Comparison of ENCODE assay signal across 19 mouse cellular contexts in the genomic region with DNA sequence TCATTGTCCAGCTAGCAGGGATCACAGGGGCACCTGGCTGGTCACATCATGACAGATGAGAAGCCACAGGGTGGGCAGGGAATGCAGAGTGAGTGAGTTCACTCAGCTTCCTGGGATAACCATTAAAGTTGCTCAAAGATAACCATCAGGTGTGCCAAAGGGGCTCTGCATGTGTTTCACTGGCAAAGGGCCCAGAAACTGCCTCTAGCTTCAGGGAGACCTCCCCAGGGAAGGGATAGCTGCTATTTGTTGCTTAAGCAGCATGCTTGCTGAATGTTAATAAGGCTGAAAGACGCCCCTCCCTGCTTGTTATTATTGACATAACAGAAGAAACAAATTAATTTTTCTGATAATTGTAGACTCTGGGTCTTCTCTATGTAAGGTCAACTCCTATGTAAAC. TPM values are rescaled to one million over a fixed set of nuclear protein-coding genes. Genes with fewer than 3 reads are reported as not detected.
DNase-seq lines count a peak whose midpoint lies in the region; ATAC-seq and TF ChIP-seq lines count a peak whose summit lies in the region.
"Had no signal": no experiment of that assay in that cellular context is flagged by ENCODE, and none has a peak within 500 bp of the region (broad histone marks: within the 10 kb centered on the region; RNA-seq: fewer than 3 reads in every experiment).

No protein-coding gene starts in this region.

- peak overlapping the region; percentile 61 for H3K27ac ChIP-seq in forebrain, embryonic 12.5 days
- H3K27ac ChIP-seq in forebrain, embryonic 11.5 days (ENCODE audit: low read depth, low read length), result no peak overlapping the region
- peak overlapping the region; percentile 87 for H3K27ac ChIP-seq in midbrain, embryonic 10.5 days (replicated peaks)
- no peak overlapping the region for H3K27ac ChIP-seq in midbrain, embryonic 13.5 days
- no peak overlapping the region for H3K27ac ChIP-seq in hindbrain, postnatal 0 days
- H3K27ac ChIP-seq: embryonic facial prominence, embryonic 15.5 days; lung, embryonic 15.5 days; macrophage; neural tube, embryonic 12.5 days had no signal

- no peaks in the 10 kb centered on the region for H3K27me3 ChIP-seq in forebrain, embryonic 12.5 days
- no peaks in the 10 kb centered on the region for H3K27me3 ChIP-seq in forebrain, embryonic 11.5 days (ENCODE audit: control insufficient read depth, insufficient read depth, low read length)
- H3K27me3 ChIP-seq in midbrain, embryonic 10.5 days (ENCODE audit: low read depth, poor library complexity, severe bottlenecking), result no peaks in the 10 kb centered on the region
- H3K27me3 ChIP-seq in midbrain, embryonic 13.5 days, result no peaks in the 10 kb centered on the region
- no peaks in the 10 kb centered on the region for H3K27me3 ChIP-seq in hindbrain, postnatal 0 days (ENCODE audit: insufficient read depth, low read length)
- H3K27me3 ChIP-seq: embryonic facial prominence, embryonic 15.5 days; lung, embryonic 15.5 days; neural tube, embryonic 12.5 days had no signal

- no peak for ATAC-seq in forebrain, embryonic 12.5 days (ENCODE audit: low FRiP score)
- no peak for ATAC-seq in forebrain, embryonic 11.5 days (replicated peaks; ENCODE audit: low FRiP score)
- no peak for ATAC-seq in midbrain, embryonic 13.5 days
- ATAC-seq in hindbrain, postnatal 0 days, result no peak

- no peak overlapping the region for H3K4me3 ChIP-seq in forebrain, embryonic 12.5 days (replicated peaks)
- no peak overlapping the region for H3K4me3 ChIP-seq in forebrain, embryonic 11.5 days (ENCODE audit: low read depth, low read length)
- no peak overlapping the region for H3K4me3 ChIP-seq in midbrain, embryonic 10.5 days
- no peak overlapping the region for H3K4me3 ChIP-seq in midbrain, embryonic 13.5 days (replicated peaks)
- no peak overlapping the region for H3K4me3 ChIP-seq in hindbrain, postnatal 0 days (ENCODE audit: low read length)
- H3K4me3 ChIP-seq: embryonic facial prominence, embryonic 15.5 days; lung, embryonic 15.5 days; neural tube, embryonic 12.5 days had no signal

- TF ChIP-seq CTCF in hindbrain, postnatal 0 days (IDR thresholded peaks at IDR 0.05; ENCODE audit: low read depth), result no peak

- peaks cover 33% of the 10 kb centered on the region for H3K4me1 ChIP-seq in forebrain, embryonic 12.5 days
- peaks cover 25% of the 10 kb centered on the region for H3K4me1 ChIP-seq in forebrain, embryonic 11.5 days (replicated peaks; ENCODE audit: control insufficient read depth, insufficient read depth, low read length)
- H3K4me1 ChIP-seq in midbrain, embryonic 10.5 days, result peaks cover 50% of the 10 kb centered on the region
- H3K4me1 ChIP-seq in midbrain, embryonic 13.5 days (replicated peaks), result peaks cover 37% of the 10 kb centered on the region
- H3K4me1 ChIP-seq in hindbrain, postnatal 0 days (ENCODE audit: insufficient read depth, low read length), result peaks cover 9% of the 10 kb centered on the region; the same call in 1 of the 2 replicates

- DNase-seq in forebrain, embryonic 11.5 days (ENCODE audit: low spot score), result no peak
- no peak for DNase-seq in midbrain, embryonic 10.5 days (ENCODE audit: low spot score)
- peak; percentile 29 for DNase-seq in Muller cell, postnatal 12 days (ENCODE audit: inconsistent ontology term)
- DNase-seq in hindbrain, postnatal 0 days (ENCODE audit: low spot score), result peak; percentile 48
- DNase-seq in kidney, adult 9 months, result no peak
- DNase-seq: cerebellum, adult 8-10 months; gastrocnemius, postnatal 10 days; heart, adult 18-20 months; kidney, adult 18-20 months; kidney, postnatal 25 days; spleen, adult 18-20 months had no signal

- H3K4me2 ChIP-seq in forebrain, embryonic 12.5 days, result no peak overlapping the region
- H3K4me2 ChIP-seq in forebrain, embryonic 11.5 days (ENCODE audit: low read depth, low read length, severe bottlenecking), result no peak overlapping the region
- H3K4me2 ChIP-seq in midbrain, embryonic 13.5 days (replicated peaks), result no peak overlapping the region
- no peak overlapping the region for H3K4me2 ChIP-seq in hindbrain, postnatal 0 days (ENCODE audit: low read depth, low read length)
- H3K4me2 ChIP-seq: embryonic facial prominence, embryonic 15.5 days; lung, embryonic 15.5 days; neural tube, embryonic 12.5 days had no signal

- H3K9ac ChIP-seq in forebrain, embryonic 12.5 days, result no peak overlapping the region; the same call in 1 of the 2 replicates
- no peak overlapping the region for H3K9ac ChIP-seq in forebrain, embryonic 11.5 days (ENCODE audit: low read length)
- no peak overlapping the region for H3K9ac ChIP-seq in midbrain, embryonic 13.5 days (replicated peaks)
- H3K9ac ChIP-seq in hindbrain, postnatal 0 days (replicated peaks; ENCODE audit: low read length), result no peak overlapping the region
- H3K9ac ChIP-seq: embryonic facial prominence, embryonic 15.5 days; lung, embryonic 15.5 days; neural tube, embryonic 12.5 days had no signal

- H3K9me3 ChIP-seq in forebrain, embryonic 12.5 days, result no peaks in the 10 kb centered on the region
- no peaks in the 10 kb centered on the region for H3K9me3 ChIP-seq in forebrain, embryonic 11.5 days (ENCODE audit: control insufficient read depth, low read length)
- H3K9me3 ChIP-seq in midbrain, embryonic 10.5 days (replicated peaks), result no peaks in the 10 kb centered on the region
- no peaks in the 10 kb centered on the region for H3K9me3 ChIP-seq in midbrain, embryonic 13.5 days
- H3K9me3 ChIP-seq in hindbrain, postnatal 0 days (ENCODE audit: low read length), result no peaks in the 10 kb centered on the region
- H3K9me3 ChIP-seq: embryonic facial prominence, embryonic 15.5 days; lung, embryonic 15.5 days; neural tube, embryonic 12.5 days had no signal

- 76% methylated on average over 1 of the region's 1 CpGs for WGBS in forebrain, embryonic 12.5 days
- 75% methylated on average over 1 of the region's 1 CpGs for WGBS in forebrain, embryonic 11.5 days
- WGBS in midbrain, embryonic 10.5 days, result 80% methylated on average over 1 of the region's 1 CpGs
- WGBS in midbrain, embryonic 13.5 days, result 48% methylated on average over 1 of the region's 1 CpGs
- 48% methylated on average over 1 of the region's 1 CpGs for WGBS in hindbrain, postnatal 0 days

- peaks cover 12% of the 10 kb centered on the region for H3K36me3 ChIP-seq in forebrain, embryonic 12.5 days (replicated peaks)
- H3K36me3 ChIP-seq in forebrain, embryonic 11.5 days (ENCODE audit: control insufficient read depth, insufficient read depth, low read length), result no peaks in the 10 kb centered on the region; the same call in 1 of the 2 replicates
- peaks cover 29% of the 10 kb centered on the region for H3K36me3 ChIP-seq in midbrain, embryonic 10.5 days
- H3K36me3 ChIP-seq in midbrain, embryonic 13.5 days, result peaks cover 19% of the 10 kb centered on the region
- peaks cover 4% of the 10 kb centered on the region; the same call in 1 of the 2 replicates for H3K36me3 ChIP-seq in hindbrain, postnatal 0 days (ENCODE audit: insufficient read depth, low read length)

RNA-seq across cellular contexts. Expression of gene H1fx, which starts 10.4 kb away (rescaled TPM):
- 47.5 and 97.0 TPM in 2 replicates for polyA plus RNA-seq in forebrain, embryonic 12.5 days (2016; fragmentation: Nextera tagmentation; extraction: Ambion mirVana)
- polyA plus RNA-seq in forebrain, embryonic 11.5 days (2014; fragmentation: Nextera tagmentation; extraction: Ambion mirVana), result 144 and 158 TPM in 2 replicates
- polyA plus RNA-seq in midbrain, embryonic 10.5 days (2016; fragmentation: Nextera tagmentation; extraction: Ambion mirVana), result 20.3 and 22.1 TPM in 2 replicates
- 21.0 and 25.5 TPM in 2 replicates for polyA plus RNA-seq in midbrain, embryonic 13.5 days (2015; fragmentation: Nextera tagmentation; extraction: Ambion mirVana)
- 21.9 and 58.5 TPM in 2 replicates for total RNA-seq in hindbrain, postnatal 0 days (2014; rRNA removed)
- polyA plus RNA-seq in hindbrain, postnatal 0 days (2015; fragmentation: Nextera tagmentation; extraction: Ambion mirVana), result 56.3 and 61.3 TPM in 2 replicates
- total RNA-seq: liver, adult 2 months; monocyte, adult 5-6 weeks had no signal

RNA-seq across cellular contexts. Expression of gene Rab7, which starts 53.2 kb away (rescaled TPM):
- polyA plus RNA-seq in forebrain, embryonic 12.5 days (2016; fragmentation: Nextera tagmentation; extraction: Ambion mirVana), result 206 and 217 TPM in 2 replicates
- polyA plus RNA-seq in forebrain, embryonic 11.5 days (2014; fragmentation: Nextera tagmentation; extraction: Ambion mirVana), result 232 and 244 TPM in 2 replicates
- polyA plus RNA-seq in midbrain, embryonic 10.5 days (2016; fragmentation: Nextera tagmentation; extraction: Ambion mirVana), result 215 and 225 TPM in 2 replicates
- 271 and 287 TPM in 2 replicates for polyA plus RNA-seq in midbrain, embryonic 13.5 days (2015; fragmentation: Nextera tagmentation; extraction: Ambion mirVana)
- 88.3 and 90.0 TPM in 2 replicates for total RNA-seq in hindbrain, postnatal 0 days (2014; rRNA removed)
- 325 and 345 TPM in 2 replicates for polyA plus RNA-seq in hindbrain, postnatal 0 days (2015; fragmentation: Nextera tagmentation; extraction: Ambion mirVana)

Comparison
In these comparisons a context has a peak if more than half of its experiments do, and no peak if none do; other contexts are left out.
1. H3K27ac ChIP-seq: peak in forebrain, embryonic 12.5 days (single experiment) and midbrain, embryonic 10.5 days (single experiment); none in forebrain, embryonic 11.5 days (single experiment), midbrain, embryonic 13.5 days (single experiment) and hindbrain, postnatal 0 days (single experiment).
2. DNase-seq: peak in Muller cell, postnatal 12 days (single experiment) and hindbrain, postnatal 0 days (single experiment); none in forebrain, embryonic 11.5 days (single experiment), midbrain, embryonic 10.5 days (single experiment) and kidney, adult 9 months (single experiment).